Mouse (Mus musculus): ENCODE data around the gene Tanc1. TPM values are rescaled to one million over a fixed set of nuclear protein-coding genes. Genes with fewer than 3 reads are reported as not detected.

Gene Tanc1
- total and polyA plus RNA-seq, 3 experiments: 0.03 to 6.9 (median 0.49) TPM

GRCm38 (mm10) chr2:59718601-59719416, 107.0 kb downstream of the Tanc1 start:
- Histone ChIP-seq H3K27me3 (ENCODE audit: insufficient read depth, low read length) (peaks cover 11% of the 10 kb centered on the region; the same call in 1 of the 2 replicates), H3K9me3 (replicated peaks) (no peaks in the 10 kb centered on the region), H3K4me1 (ENCODE audit: insufficient read depth, low read depth, low read length) (no peaks in the 10 kb centered on the region), H3K4me3 (ENCODE audit: low read depth, low read length) (no peak overlapping the region), H3K36me3 (replicated peaks) (no peaks in the 10 kb centered on the region)
- no peak for DNase-seq (ENCODE audit: low spot score)
- no peak for TF ChIP-seq POLR2AphosphoS5 (IDR thresholded peaks at IDR 0.05; ENCODE audit: insufficient replicate concordance, low read depth, low read length)
- no peak for TF ChIP-seq CTCF (IDR thresholded peaks at IDR 0.05; ENCODE audit: low read depth, low read length)
- TF ChIP-seq GATA1 (IDR thresholded peaks at IDR 0.05; ENCODE audit: borderline replicate concordance, low read length): no peak
- TF ChIP-seq TAL1 (conservative IDR thresholded peaks at IDR 0.05; ENCODE audit: low read depth, low read length): no peak
- TF ChIP-seq GATA2 (IDR thresholded peaks at IDR 0.05; ENCODE audit: borderline replicate concordance, low read depth, low read length): no peak
- ATAC-seq (ENCODE audit: extremely low read depth, insufficient number of reproducible peaks, low FRiP score, poor library complexity, severe bottlenecking): no peak

- TF ChIP-seq GATA2 (IDR thresholded peaks at IDR 0.05; ENCODE audit: borderline replicate concordance, low read depth, low read length) (no peak), CTCF (IDR thresholded peaks at IDR 0.05; ENCODE audit: low read depth, low read length) (no peak), POLR2AphosphoS5 (IDR thresholded peaks at IDR 0.05; ENCODE audit: insufficient replicate concordance, low read depth, low read length) (no peak), TAL1 (conservative IDR thresholded peaks at IDR 0.05; ENCODE audit: low read depth, low read length) (no peak), GATA1 (IDR thresholded peaks at IDR 0.05; ENCODE audit: borderline replicate concordance, low read length) (no peak)
- no peak for ATAC-seq (ENCODE audit: extremely low read depth, insufficient number of reproducible peaks, low FRiP score, poor library complexity, severe bottlenecking)
- Histone ChIP-seq H3K4me3 (ENCODE audit: low read depth, low read length) (no peak overlapping the region), H3K27me3 (ENCODE audit: insufficient read depth, low read length) (peaks cover 11% of the 10 kb centered on the region; the same call in 1 of the 2 replicates), H3K4me1 (ENCODE audit: insufficient read depth, low read depth, low read length) (no peaks in the 10 kb centered on the region), H3K9me3 (replicated peaks) (no peaks in the 10 kb centered on the region), H3K36me3 (replicated peaks) (no peaks in the 10 kb centered on the region)
- no peak for DNase-seq (ENCODE audit: low spot score)
These were observed 108.0 kb downstream of the Tanc1 start for GRCm38 (mm10) chr2:59719831-59720230.

GRCm38 (mm10) chr2:59721119-59721518, 109.3 kb downstream of the Tanc1 start:
- H3K4me1 ChIP-seq (ENCODE audit: insufficient read depth, low read depth, low read length): no peaks in the 10 kb centered on the region
- H3K27me3 ChIP-seq (ENCODE audit: insufficient read depth, low read length): peaks cover 11% of the 10 kb centered on the region; the same call in 1 of the 2 replicates
- H3K4me3 ChIP-seq (ENCODE audit: low read depth, low read length): no peak overlapping the region
- TF ChIP-seq CTCF (IDR thresholded peaks at IDR 0.05; ENCODE audit: low read depth, low read length) (no peak), GATA1 (IDR thresholded peaks at IDR 0.05; ENCODE audit: borderline replicate concordance, low read length) (no peak), POLR2AphosphoS5 (IDR thresholded peaks at IDR 0.05; ENCODE audit: insufficient replicate concordance, low read depth, low read length) (no peak), GATA2 (IDR thresholded peaks at IDR 0.05; ENCODE audit: borderline replicate concordance, low read depth, low read length) (no peak), TAL1 (conservative IDR thresholded peaks at IDR 0.05; ENCODE audit: low read depth, low read length) (no peak)
- DNase-seq (ENCODE audit: low spot score) (no peak), ATAC-seq (ENCODE audit: extremely low read depth, insufficient number of reproducible peaks, low FRiP score, poor library complexity, severe bottlenecking) (no peak)
- H3K9me3 ChIP-seq (replicated peaks): no peaks in the 10 kb centered on the region
- H3K36me3 ChIP-seq (replicated peaks): no peaks in the 10 kb centered on the region

GRCm38 (mm10) chr2:59721758-59722157, 109.9 kb downstream of the Tanc1 start:
- Histone ChIP-seq H3K36me3 (replicated peaks) (no peaks in the 10 kb centered on the region), H3K9me3 (replicated peaks) (no peaks in the 10 kb centered on the region), H3K4me3 (ENCODE audit: low read depth, low read length) (no peak overlapping the region), H3K27me3 (ENCODE audit: insufficient read depth, low read length) (peaks cover 11% of the 10 kb centered on the region; the same call in 1 of the 2 replicates), H3K4me1 (ENCODE audit: insufficient read depth, low read depth, low read length) (no peaks in the 10 kb centered on the region)
- TF ChIP-seq CTCF (IDR thresholded peaks at IDR 0.05; ENCODE audit: low read depth, low read length) (no peak), GATA1 (IDR thresholded peaks at IDR 0.05; ENCODE audit: borderline replicate concordance, low read length) (no peak), POLR2AphosphoS5 (IDR thresholded peaks at IDR 0.05; ENCODE audit: insufficient replicate concordance, low read depth, low read length) (no peak), TAL1 (conservative IDR thresholded peaks at IDR 0.05; ENCODE audit: low read depth, low read length) (no peak), GATA2 (IDR thresholded peaks at IDR 0.05; ENCODE audit: borderline replicate concordance, low read depth, low read length) (no peak)
- no peak for DNase-seq (ENCODE audit: low spot score)
- ATAC-seq (ENCODE audit: extremely low read depth, insufficient number of reproducible peaks, low FRiP score, poor library complexity, severe bottlenecking): no peak

GRCm38 (mm10) chr2:59723311-59723710, 111.5 kb downstream of the Tanc1 start:
- no peaks in the 10 kb centered on the region for H3K9me3 ChIP-seq (replicated peaks)
- TF ChIP-seq CTCF (IDR thresholded peaks at IDR 0.05; ENCODE audit: low read depth, low read length) (no peak), GATA1 (IDR thresholded peaks at IDR 0.05; ENCODE audit: borderline replicate concordance, low read length) (no peak), POLR2AphosphoS5 (IDR thresholded peaks at IDR 0.05; ENCODE audit: insufficient replicate concordance, low read depth, low read length) (no peak), GATA2 (IDR thresholded peaks at IDR 0.05; ENCODE audit: borderline replicate concordance, low read depth, low read length) (no peak), TAL1 (conservative IDR thresholded peaks at IDR 0.05; ENCODE audit: low read depth, low read length) (no peak)
- DNase-seq (ENCODE audit: low spot score) (no peak), ATAC-seq (ENCODE audit: extremely low read depth, insufficient number of reproducible peaks, low FRiP score, poor library complexity, severe bottlenecking) (no peak)
- no peaks in the 10 kb centered on the region for H3K36me3 ChIP-seq (replicated peaks)
- H3K27me3 ChIP-seq (ENCODE audit: insufficient read depth, low read length): 0 out of 2 replicates have a peak, but pooled peaks cover 6% of the 10 kb centered on the region
- H3K4me3 ChIP-seq (ENCODE audit: low read depth, low read length): no peak overlapping the region
- no peaks in the 10 kb centered on the region for H3K4me1 ChIP-seq (ENCODE audit: insufficient read depth, low read depth, low read length)

- H3K9me3 ChIP-seq (replicated peaks): no peaks in the 10 kb centered on the region
- no peak for TF ChIP-seq GATA1 (IDR thresholded peaks at IDR 0.05; ENCODE audit: borderline replicate concordance, low read length)
- ATAC-seq (ENCODE audit: extremely low read depth, insufficient number of reproducible peaks, low FRiP score, poor library complexity, severe bottlenecking) (no peak), DNase-seq (ENCODE audit: low spot score) (no peak)
- H3K4me1 ChIP-seq (ENCODE audit: insufficient read depth, low read depth, low read length): no peaks in the 10 kb centered on the region
- no peaks in the 10 kb centered on the region for H3K27me3 ChIP-seq (ENCODE audit: insufficient read depth, low read length)
- H3K36me3 ChIP-seq (replicated peaks): no peaks in the 10 kb centered on the region
- no peak overlapping the region for H3K4me3 ChIP-seq (ENCODE audit: low read depth, low read length)
These were observed 113.8 kb downstream of the Tanc1 start for GRCm38 (mm10) chr2:59725518-59726185.

Measured in G1E (cell line).